Mouse (Mus musculus) heart, postnatal 0 days (tissue): ENCODE data around the gene Glrx2. TPM values are rescaled to one million over a fixed set of nuclear protein-coding genes. Genes with fewer than 3 reads are reported as not detected.
A peak's percentile ranks its signal among the peaks of the same experiment; 100 is the strongest.

Source experiments
- ATAC-seq: fragments of 200-750 bp; cut with Nextera tagmentation; 2 replicates; pipeline ENCODE4 v1.8.0; 2017; ENCODE audit warnings: low read depth, moderate number of reproducible peaks, moderate library complexity; ENCODE audit not compliant: insufficient read depth
- DNase-seq: peaks from one replicate; pipeline ENCODE4 v3.0.0-alpha.2; 2016; ENCODE audit warnings: low spot score
- H3K27ac ChIP-seq: fragments of 300-500 bp; sonication (generic); 2 replicates; pipeline ENCODE4 v1.5.1; 2014; ENCODE audit warnings: low read depth, mild to moderate bottlenecking
- H3K27me3 ChIP-seq: fragments of 300-500 bp; sonication (generic); 2 replicates; pipeline ENCODE4 v1.6.1; 2014; ENCODE audit warnings: low read length, mixed read lengths; ENCODE audit not compliant: control insufficient read depth, insufficient read depth
- H3K36me3 ChIP-seq: fragments of 300-500 bp; sonication (generic); replicated peaks from 2 replicates; pipeline ENCODE4 v1.6.1; 2014; ENCODE audit warnings: low read length, mixed read lengths; ENCODE audit not compliant: control insufficient read depth, insufficient read depth
- H3K4me1 ChIP-seq: fragments of 300-500 bp; sonication (generic); 2 replicates; pipeline ENCODE4 v1.6.1; 2014; ENCODE audit warnings: antibody characterized with exemption; ENCODE audit not compliant: control insufficient read depth, insufficient read depth
- H3K4me2 ChIP-seq: fragments of 300-500 bp; sonication (generic); 2 replicates; pipeline ENCODE4 v1.6.1; 2014; ENCODE audit warnings: low read depth, mild to moderate bottlenecking, low read length, moderate library complexity
- H3K4me3 ChIP-seq: fragments of 300-500 bp; sonication (generic); 2 replicates; pipeline ENCODE4 v1.5.1; 2014; ENCODE audit warnings: low read depth, low read length
- H3K9ac ChIP-seq: fragments of 300-500 bp; sonication (generic); replicated peaks from 2 replicates; pipeline ENCODE4 v1.6.1; 2014; ENCODE audit warnings: low read depth, low read length, mixed read lengths
- H3K9me3 ChIP-seq: fragments of 300-500 bp; sonication (generic); replicated peaks from 2 replicates; pipeline ENCODE4 v1.6.1; 2016; ENCODE audit warnings: low read length; ENCODE audit not compliant: control insufficient read depth
- CTCF ChIP-seq: IDR thresholded peaks from 2 replicates; pipeline ENCODE4 v1.5.1; 2016; ENCODE audit warnings: antibody characterized with exemption, control low read depth, low read depth
- EP300 ChIP-seq: IDR thresholded peaks from 2 replicates; pipeline ENCODE4 v1.6.1; 2016; ENCODE audit warnings: antibody characterized with exemption, low read depth
- WGBS: fragments of 180-500 bp; shearing (Covaris S2); extraction: QIAGEN DNeasy Blood & Tissue Kit; methylation state at CpG from one replicate; pipeline ENCODE4 v1.1.7; 2014; 5-methylcytosine and 5-hydroxymethylcytosine counted together
- polyA plus RNA-seq: library from polyadenylated mRNA; unstranded; fragments of >200 nt; fragmentation: Nextera tagmentation; extraction: Ambion mirVana; gene quantifications from 2 replicates; pipeline ENCODE4 v1.2.1, GENCODE M21; 2015
- total RNA-seq: library from RNA; depleted of rRNA; stranded (reverse); fragments of >200 nt; gene quantifications from 2 replicates; pipeline ENCODE4 v1.2.3, GENCODE M21; 2014; ENCODE audit warnings: low replicate concordance

Gene Glrx2
- total and polyA plus RNA-seq, 2 experiments from 2014 or later: 9.8 to 123 TPM

DNA sequence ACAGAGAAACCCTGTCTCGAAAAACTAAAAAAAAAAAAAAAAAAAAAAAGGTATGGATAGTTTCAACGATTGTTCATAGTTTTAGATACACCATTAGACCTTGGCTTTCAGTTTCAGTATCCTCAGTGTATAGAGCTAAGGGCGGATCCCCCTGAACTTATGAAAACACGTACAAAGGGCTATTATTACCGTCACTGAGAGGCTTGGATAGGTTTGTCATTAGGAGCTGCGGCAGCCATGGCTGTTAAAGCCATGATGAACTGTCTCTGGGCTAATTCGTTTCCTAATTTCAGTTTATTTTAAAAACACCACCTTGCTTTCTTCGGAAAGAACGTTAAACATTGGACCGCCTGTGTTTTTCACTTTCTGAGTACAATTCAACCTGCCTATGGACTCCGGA lies 22.7 kb downstream of the Glrx2 start:
- no peak overlapping the region for H3K27ac ChIP-seq
- 24% methylated on average over 10 of the region's 11 CpGs for WGBS
- no peak for TF ChIP-seq EP300
- TF ChIP-seq CTCF: no peak
- 0 out of 2 replicates have a peak, but pooled peaks cover 4% of the 10 kb centered on the region for H3K4me1 ChIP-seq
- no peaks in the 10 kb centered on the region for H3K27me3 ChIP-seq
- no peaks in the 10 kb centered on the region for H3K9me3 ChIP-seq
- DNase-seq: no peak
- peak overlapping the region; percentile 93 for H3K4me3 ChIP-seq
- ATAC-seq: no peak
- peak overlapping the region; percentile 84 for H3K4me2 ChIP-seq
- peaks cover 19% of the 10 kb centered on the region for H3K36me3 ChIP-seq
- H3K9ac ChIP-seq: peak overlapping the region; percentile 79

DNA sequence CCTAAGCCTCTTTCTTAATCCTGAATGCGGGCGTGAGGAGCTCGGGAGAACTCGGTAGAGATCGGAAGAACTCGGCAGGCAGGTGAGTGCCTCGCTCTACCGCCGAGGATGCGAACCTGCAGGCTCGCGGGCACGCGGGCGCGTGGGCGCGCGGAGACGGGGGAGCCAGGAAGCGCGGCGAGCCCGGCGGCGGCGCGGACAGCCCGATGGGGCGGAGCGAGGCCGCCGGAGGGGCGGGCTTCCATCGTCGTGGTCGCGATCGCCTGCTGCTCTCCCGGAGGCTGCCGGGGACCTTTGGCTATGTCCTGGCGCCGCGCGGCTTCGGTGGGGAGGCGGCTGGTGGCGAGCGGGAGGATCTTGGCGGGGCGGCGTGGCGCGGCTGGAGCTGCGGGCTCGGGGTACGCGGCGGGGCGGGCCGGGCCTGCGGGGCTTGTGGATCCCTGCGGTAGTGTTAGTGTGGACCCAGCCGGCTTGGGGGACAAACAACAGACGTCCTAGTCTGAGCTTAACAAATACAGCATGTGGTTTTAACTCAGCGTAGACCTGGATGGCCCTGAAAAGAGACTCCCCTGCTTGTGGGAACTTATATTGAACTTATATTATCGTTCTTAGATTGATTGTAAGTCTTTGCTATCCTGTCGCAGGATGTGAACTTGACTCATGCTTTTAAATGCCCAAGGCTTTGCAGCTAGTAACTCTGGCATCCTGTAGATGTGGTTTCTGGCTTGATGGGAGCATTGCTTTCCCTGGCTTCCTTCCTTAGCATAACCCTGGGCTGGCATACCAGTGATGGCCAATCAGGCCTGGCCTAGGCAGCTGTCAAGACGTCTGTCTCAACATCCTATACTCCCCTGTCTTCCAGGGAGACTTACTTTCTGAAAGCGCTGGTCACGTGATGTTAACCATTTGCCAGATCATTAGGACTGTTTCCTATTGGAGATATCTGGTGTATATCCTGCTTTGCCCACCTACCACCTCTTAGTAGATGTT lies 23.5 kb downstream of the Glrx2 start:
- Histone ChIP-seq H3K36me3 (peaks cover 21% of the 10 kb centered on the region), H3K27ac (peak overlapping the region; percentile 88), H3K4me2 (peak overlapping the region; percentile 84), H3K4me3 (peak overlapping the region; percentile 93), H3K9ac (peak overlapping the region; percentile 79), H3K27me3 (no peaks in the 10 kb centered on the region), H3K9me3 (no peaks in the 10 kb centered on the region), H3K4me1 (0 out of 2 replicates have a peak, but pooled peaks cover 4% of the 10 kb centered on the region)
- no peak for TF ChIP-seq CTCF
- TF ChIP-seq EP300: no peak
- WGBS: under 1% methylated on average over 71 of the region's 71 CpGs
- peak; percentile 72 for DNase-seq
- peak; percentile 92 for ATAC-seq

DNA sequence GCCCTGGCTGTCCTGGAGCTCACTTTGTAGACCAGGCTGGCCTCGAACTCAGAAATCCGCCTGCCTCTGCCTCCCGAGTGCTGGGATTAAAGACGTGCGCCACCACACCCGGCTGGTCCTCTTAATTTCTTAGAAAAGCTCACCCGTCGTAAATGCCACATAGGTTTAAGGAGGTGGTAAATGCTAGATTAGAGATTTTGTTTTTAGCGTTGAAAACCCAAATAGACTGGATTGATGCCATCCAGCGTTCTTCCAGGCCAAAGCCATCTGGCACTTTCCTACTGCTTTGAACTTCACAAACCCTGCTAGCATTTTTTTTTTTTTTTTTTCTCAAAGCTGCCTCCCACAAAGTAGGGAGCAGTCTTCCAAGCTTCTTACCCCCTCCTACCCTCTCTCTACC lies 24.4 kb downstream of the Glrx2 start:
- Histone ChIP-seq H3K9me3 (no peaks in the 10 kb centered on the region), H3K4me3 (no peak overlapping the region), H3K9ac (no peak overlapping the region), H3K27me3 (no peaks in the 10 kb centered on the region), H3K4me1 (0 out of 2 replicates have a peak, but pooled peaks cover 4% of the 10 kb centered on the region), H3K4me2 (peak overlapping the region; percentile 84; the same call in 1 of the 2 replicates), H3K27ac (no peak overlapping the region), H3K36me3 (peaks cover 28% of the 10 kb centered on the region)
- WGBS: 81% methylated on average over 9 of the region's 10 CpGs
- no peak for ATAC-seq
- no peak for TF ChIP-seq EP300
- no peak for TF ChIP-seq CTCF
- no peak for DNase-seq

DNA sequence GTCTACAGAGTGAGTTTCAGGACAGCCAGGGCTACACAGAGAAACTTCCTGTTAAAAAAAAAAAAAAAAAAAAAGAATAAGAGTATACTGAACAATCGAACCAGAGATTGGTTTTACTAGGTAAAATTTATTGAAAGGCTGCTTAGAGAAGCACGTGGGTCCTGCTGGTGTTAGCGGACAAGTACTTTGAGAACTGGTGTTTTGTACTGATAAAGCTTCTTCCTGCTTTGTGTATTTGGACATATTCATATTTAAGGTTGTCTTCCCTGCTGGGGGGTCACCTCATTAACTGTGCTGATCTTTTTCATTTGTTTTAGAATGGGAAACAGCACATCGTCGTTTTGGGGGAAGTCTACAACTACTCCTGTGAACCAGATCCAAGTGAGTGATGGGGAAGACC lies 25.2 kb downstream of the Glrx2 start:
- Histone ChIP-seq H3K9me3 (no peaks in the 10 kb centered on the region), H3K4me2 (no peak overlapping the region), H3K4me3 (no peak overlapping the region), H3K9ac (no peak overlapping the region), H3K36me3 (peaks cover 34% of the 10 kb centered on the region), H3K4me1 (0 out of 2 replicates have a peak, but pooled peaks cover 4% of the 10 kb centered on the region), H3K27me3 (no peaks in the 10 kb centered on the region), H3K27ac (no peak overlapping the region)
- 84% methylated on average over 5 of the region's 5 CpGs for WGBS
- DNase-seq (no peak), ATAC-seq (no peak)
- no peak for TF ChIP-seq EP300
- TF ChIP-seq CTCF: no peak

DNA sequence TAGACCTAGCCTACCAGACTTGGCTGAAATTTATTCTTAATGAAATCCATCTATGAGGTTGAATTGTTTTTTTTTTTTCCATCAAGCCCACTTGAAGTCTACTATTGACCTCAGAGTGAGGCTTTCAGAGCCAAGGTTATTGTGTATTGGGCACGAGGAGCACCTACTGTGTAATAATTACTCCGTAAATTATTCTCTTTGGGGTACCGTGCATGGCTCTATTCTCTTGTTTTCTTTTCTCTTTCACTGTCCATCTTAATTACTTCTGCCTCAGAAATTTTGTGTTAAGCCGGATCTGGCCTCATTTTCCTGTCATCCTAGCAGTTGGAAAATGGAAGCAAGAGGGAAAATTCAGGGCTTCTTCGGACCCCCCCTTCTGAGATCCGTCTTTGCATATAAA lies 26.0 kb downstream of the Glrx2 start:
- no peak for TF ChIP-seq EP300
- no peak for TF ChIP-seq CTCF
- WGBS: 90% methylated on average over 6 of the region's 6 CpGs
- Histone ChIP-seq H3K36me3 (peaks cover 43% of the 10 kb centered on the region), H3K4me1 (0 out of 2 replicates have a peak, but pooled peaks cover 4% of the 10 kb centered on the region), H3K4me2 (no peak overlapping the region), H3K4me3 (no peak overlapping the region), H3K9me3 (no peaks in the 10 kb centered on the region), H3K27ac (no peak overlapping the region), H3K27me3 (no peaks in the 10 kb centered on the region), H3K9ac (no peak overlapping the region)
- no peak for ATAC-seq
- no peak for DNase-seq
